Mouse (Mus musculus) gastrocnemius, adult 2 months (tissue): ENCODE measurements around the gene Itgb4. TPM values are rescaled to one million over a fixed set of nuclear protein-coding genes. Genes with fewer than 3 reads are reported as not detected.
A peak's percentile ranks its signal among the peaks of the same experiment; 100 is the strongest.

Experiments
- DNase-seq: peaks from one replicate; pipeline ENCODE4 v3.0.0; 2022
- H3K27ac ChIP-seq: fragments of 200-600 bp; 2 replicates; pipeline ENCODE4 v1.8.1; 2022; ENCODE audit warnings: mild to moderate bottlenecking
- H3K4me3 ChIP-seq: fragments of 200-600 bp; 2 replicates; pipeline ENCODE4 v1.8.1; 2022; ENCODE audit warnings: mild to moderate bottlenecking, moderate library complexity
- CTCF ChIP-seq: fragments of 200-600 bp; IDR thresholded peaks from 2 replicates; pipeline ENCODE4 v1.8.1; 2022; ENCODE audit warnings: antibody characterized with exemption, mild to moderate bottlenecking, moderate library complexity
- intact Hi-C: fragments of 180-260 bp; cut with DNase I; formaldehyde crosslinking; loops from one replicate; pipeline ENCODE4 v1.15.1; 2025
- total RNA-seq, 2 experiments: library from RNA; stranded (reverse); gene quantifications; 2 replicates each; pipeline ENCODE4 v1.2.3; 2021

Gene Itgb4
- total RNA-seq, 2 experiments from 2014 or later = 4.2 to 4.5 TPM

- no peak for DNase-seq
- TF ChIP-seq CTCF = no peak
- H3K4me3 ChIP-seq = no peak overlapping the region
- intact Hi-C loops = no loop called here
- H3K27ac ChIP-seq = peak overlapping the region; percentile 79
Observed at GRCm38 (mm10) chr11:115954712-115955111, 19.8 kb upstream of the Itgb4 start.

GRCm38 (mm10) chr11:115955195-115955858 lies 19.2 kb upstream of the Itgb4 start:
- intact Hi-C loops = no loop called here
- TF ChIP-seq CTCF = no peak
- H3K27ac ChIP-seq = peak overlapping the region; percentile 79
- H3K4me3 ChIP-seq = no peak overlapping the region
- peak; percentile 40 for DNase-seq

- intact Hi-C loops = no loop called here
- Histone ChIP-seq H3K4me3 (no peak overlapping the region), H3K27ac (peak overlapping the region; percentile 68)
- no peak for DNase-seq
- no peak for TF ChIP-seq CTCF
Observed at GRCm38 (mm10) chr11:115956453-115956852, 18.1 kb upstream of the Itgb4 start.

- intact Hi-C loops = no loop called here
- TF ChIP-seq CTCF = no peak
- H3K4me3 ChIP-seq = no peak overlapping the region
- DNase-seq = no peak
- H3K27ac ChIP-seq = peak overlapping the region; percentile 68
Observed at GRCm38 (mm10) chr11:115957971-115958370, 16.5 kb upstream of the Itgb4 start.

GRCm38 (mm10) chr11:115959018-115959417 lies 15.5 kb upstream of the Itgb4 start:
- Histone ChIP-seq H3K4me3 (no peak overlapping the region), H3K27ac (peak overlapping the region; percentile 24; the same call in 1 of the 2 replicates)
- TF ChIP-seq CTCF = no peak
- DNase-seq = no peak
- intact Hi-C loops = no loop called here

GRCm38 (mm10) chr11:115962651-115963412 lies 11.7 kb upstream of the Itgb4 start:
- TF ChIP-seq CTCF = no peak
- Histone ChIP-seq H3K4me3 (no peak overlapping the region), H3K27ac (peak overlapping the region; percentile 68)
- intact Hi-C loops = no loop called here
- no peak for DNase-seq

GRCm38 (mm10) chr11:115964977-115965604 lies 9.4 kb upstream of the Itgb4 start:
- Histone ChIP-seq H3K27ac (peak overlapping the region; percentile 68), H3K4me3 (no peak overlapping the region)
- no peak for TF ChIP-seq CTCF
- DNase-seq = peak; percentile 49
- intact Hi-C loops = no loop called here

GRCm38 (mm10) chr11:115968731-115969405 lies 5.6 kb upstream of the Itgb4 start:
- no peak for DNase-seq
- TF ChIP-seq CTCF = no peak
- Histone ChIP-seq H3K27ac (no peak overlapping the region), H3K4me3 (no peak overlapping the region)
- intact Hi-C loops = no loop called here

GRCm38 (mm10) chr11:115970006-115970673 lies 4.4 kb upstream of the Itgb4 start:
- no peak overlapping the region for H3K27ac ChIP-seq
- H3K4me3 ChIP-seq = no peak overlapping the region
- intact Hi-C loops = no loop called here
- no peak for TF ChIP-seq CTCF
- no peak for DNase-seq

GRCm38 (mm10) chr11:115971016-115971415 lies 3.5 kb upstream of the Itgb4 start:
- Histone ChIP-seq H3K27ac (no peak overlapping the region), H3K4me3 (no peak overlapping the region)
- DNase-seq = no peak
- intact Hi-C loops = no loop called here
- TF ChIP-seq CTCF = no peak

- intact Hi-C loops = no loop called here
- no peak for TF ChIP-seq CTCF
- no peak for DNase-seq
- Histone ChIP-seq H3K27ac (peak overlapping the region; percentile 74), H3K4me3 (peak overlapping the region; percentile 69)
Observed at GRCm38 (mm10) chr11:115975083-115975420, 543 bp downstream of the Itgb4 start.

- H3K27ac ChIP-seq = peak overlapping the region; percentile 74
- DNase-seq = no peak
- TF ChIP-seq CTCF = no peak
- H3K4me3 ChIP-seq = peak overlapping the region; percentile 69
- intact Hi-C loops = no loop called here
Observed at GRCm38 (mm10) chr11:115975544-115975943, 1.0 kb downstream of the Itgb4 start.
